Mouse (Mus musculus) yolk sac, embryonic 10.5 days (tissue): ENCODE measurements around the gene Vrk1.

ENCODE experiments used
- DNase-seq: peaks from one replicate; pipeline ENCODE4 v3.0.0-alpha.2; 2017; ENCODE audit warnings: low spot score

Vrk1 gene

DNA sequence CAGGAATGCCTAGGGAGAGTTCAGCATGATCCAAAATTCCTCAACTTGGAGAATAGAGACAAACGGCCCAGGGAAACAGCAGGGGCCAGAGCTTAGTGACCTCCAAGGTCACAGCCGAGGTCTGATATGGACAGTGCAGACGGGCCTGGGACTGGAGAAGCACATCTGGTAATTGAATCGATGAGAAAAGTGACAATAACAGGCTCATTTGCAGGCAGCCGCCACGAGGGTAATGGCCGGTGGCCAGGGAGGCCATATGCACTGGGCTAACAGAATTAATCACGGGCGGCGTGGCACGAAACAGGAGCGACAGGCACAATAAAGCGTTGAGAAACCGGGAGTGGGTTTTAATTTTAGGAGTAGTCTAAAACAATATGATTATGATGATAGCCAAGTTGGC is 113.2 kb downstream of the Vrk1 start:
- DNase-seq = no peak

DNA sequence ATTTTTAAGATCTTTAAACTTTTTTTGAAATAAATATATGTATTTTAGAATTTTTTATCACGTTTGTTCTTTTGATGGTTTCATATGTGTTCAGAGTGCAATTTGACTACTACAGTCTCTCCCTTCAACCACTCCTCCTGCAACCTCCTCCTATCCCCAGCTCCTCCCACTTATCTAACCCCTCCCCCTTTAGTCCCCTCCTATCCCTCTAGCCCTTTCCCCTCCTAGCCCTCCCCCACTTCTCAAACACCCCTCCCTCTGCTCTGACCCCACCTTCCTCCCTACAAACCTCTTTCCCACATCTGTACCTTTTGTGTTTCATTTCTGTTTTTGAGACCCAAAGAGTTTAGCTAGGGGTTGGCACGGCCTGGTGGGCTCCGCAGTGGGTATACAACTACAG is 114.6 kb downstream of the Vrk1 start:
- no peak for DNase-seq
